Mouse (Mus musculus) forebrain, embryonic 15.5 days (tissue): ENCODE measurements at regions not wholly inside any gene's neighbourhood (a gene's known extent, or its start where the extent isn't known, plus 50 kb on each side); places are given as distances from the start of the nearest gene placed in this dataset.

ENCODE experiments used
- ATAC-seq: fragments of 200-750 bp; cut with Nextera tagmentation; replicated peaks from 2 replicates; pipeline ENCODE4 v1.8.0; 2017; ENCODE audit warnings: mild to moderate bottlenecking, moderate TSS enrichment, moderate library complexity
- H3K27ac ChIP-seq: fragments of 300-500 bp; sonication (generic); replicated peaks from 2 replicates; pipeline ENCODE4 v1.5.1; 2015; ENCODE audit warnings: mild to moderate bottlenecking, inconsistent platforms
- H3K27me3 ChIP-seq: fragments of 300-500 bp; sonication (generic); 2 replicates; pipeline ENCODE4 v1.6.1; 2015; ENCODE audit warnings: inconsistent platforms
- H3K36me3 ChIP-seq: fragments of 300-500 bp; sonication (generic); 2 replicates; pipeline ENCODE4 v1.6.1; 2015; ENCODE audit warnings: mild to moderate bottlenecking, inconsistent platforms
- H3K4me1 ChIP-seq: fragments of 300-500 bp; sonication (generic); 2 replicates; pipeline ENCODE4 v1.6.1; 2015; ENCODE audit warnings: inconsistent platforms
- H3K4me2 ChIP-seq: fragments of 300-500 bp; sonication (generic); replicated peaks from 2 replicates; pipeline ENCODE4 v1.6.1; 2015; ENCODE audit warnings: mild to moderate bottlenecking, inconsistent platforms
- H3K4me3 ChIP-seq: fragments of 300-500 bp; sonication (generic); 2 replicates; pipeline ENCODE4 v1.5.1; 2015; ENCODE audit warnings: mild to moderate bottlenecking, inconsistent platforms
- H3K9ac ChIP-seq: fragments of 300-500 bp; sonication (generic); replicated peaks from 2 replicates; pipeline ENCODE4 v1.6.1; 2015; ENCODE audit warnings: mild to moderate bottlenecking, inconsistent platforms
- H3K9me3 ChIP-seq: fragments of 300-500 bp; sonication (generic); 2 replicates; pipeline ENCODE4 v1.6.1; 2016; ENCODE audit warnings: inconsistent platforms
- WGBS: fragments of 180-500 bp; shearing (Covaris S2); methylation state at CpG from one replicate; pipeline ENCODE4 v1.1.7; 2015; ENCODE audit warnings: mixed read lengths; 5-methylcytosine and 5-hydroxymethylcytosine counted together

GRCm38 (mm10) chr5:39824680-39825079 lies 69.4 kb upstream of the Hs3st1 start:
- no peak overlapping the region for H3K9ac ChIP-seq
- 0 out of 2 replicates have a peak, but pooled peaks have one; percentile 43 for ATAC-seq
- no peak overlapping the region for H3K4me2 ChIP-seq
- H3K9me3 ChIP-seq, result no peaks in the 10 kb centered on the region
- no peaks in the 10 kb centered on the region for H3K27me3 ChIP-seq
- H3K4me3 ChIP-seq, result no peak overlapping the region
- H3K4me1 ChIP-seq, result no peaks in the 10 kb centered on the region
- WGBS, result 31% methylated on average over 2 of the region's 2 CpGs
- H3K27ac ChIP-seq, result no peak overlapping the region
- H3K36me3 ChIP-seq, result no peaks in the 10 kb centered on the region

GRCm38 (mm10) chr5:39806643-39807042 lies 51.4 kb upstream of the Hs3st1 start:
- peaks cover 17% of the 10 kb centered on the region for H3K4me1 ChIP-seq
- H3K4me3 ChIP-seq, result no peak overlapping the region
- no peaks in the 10 kb centered on the region for H3K9me3 ChIP-seq
- H3K27ac ChIP-seq, result no peak overlapping the region
- H3K27me3 ChIP-seq, result no peaks in the 10 kb centered on the region
- H3K36me3 ChIP-seq, result no peaks in the 10 kb centered on the region
- WGBS, result 75% methylated on average over 4 of the region's 4 CpGs
- no peak for ATAC-seq
- H3K9ac ChIP-seq, result no peak overlapping the region
- H3K4me2 ChIP-seq, result no peak overlapping the region
